Mouse (Mus musculus) cerebellum, adult 18-20 months (tissue): ENCODE data around the gene Mavs.

Source experiments
- DNase-seq, 2 experiments: peaks; one replicate each; pipeline ENCODE4 v3.0.0; 2021

Gene Mavs

DNA sequence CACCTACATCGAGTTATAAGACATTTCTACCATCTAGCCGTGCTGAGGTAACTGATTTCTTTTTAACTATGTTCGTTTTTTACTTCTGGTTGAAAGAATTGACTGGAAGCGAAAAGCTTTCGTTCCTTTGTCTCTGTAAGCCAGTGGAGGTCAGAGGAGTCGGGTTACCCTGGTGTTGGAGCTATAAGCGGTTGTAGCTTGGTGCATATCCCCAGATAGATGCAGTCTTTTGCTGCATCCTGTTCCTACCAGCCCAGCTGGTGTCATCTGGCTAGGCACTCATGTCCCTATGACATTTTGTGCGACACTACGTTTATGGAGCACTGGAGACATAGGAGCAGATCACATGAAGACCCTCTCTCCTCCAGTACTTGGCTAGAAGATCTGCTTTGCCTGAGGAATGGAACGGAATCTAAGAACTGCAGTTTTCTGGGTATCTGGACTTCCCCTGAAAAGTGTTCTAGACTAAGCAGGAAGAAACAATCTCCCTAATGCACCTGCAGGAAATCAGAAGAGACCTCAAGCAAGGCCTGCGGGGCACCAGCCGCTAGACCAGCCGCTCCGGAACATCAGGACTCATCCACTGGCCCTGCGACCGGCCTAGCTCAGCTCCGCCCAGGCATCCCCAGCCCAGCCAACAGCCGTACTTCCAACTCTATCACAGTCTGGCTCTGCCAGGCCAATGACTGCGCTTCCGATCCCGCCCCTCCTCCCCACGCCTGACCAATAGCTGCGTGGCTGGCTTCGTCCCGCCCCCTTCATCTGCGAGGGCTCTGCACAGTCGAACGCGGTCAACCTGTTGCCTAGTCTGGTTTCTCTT is at the start of gene Mavs:
TSS of gene Mavs (plus strand) at position 757 of the 820 bp plus-strand sequence.
- peak; percentile 92 to 97 for DNase-seq

DNA sequence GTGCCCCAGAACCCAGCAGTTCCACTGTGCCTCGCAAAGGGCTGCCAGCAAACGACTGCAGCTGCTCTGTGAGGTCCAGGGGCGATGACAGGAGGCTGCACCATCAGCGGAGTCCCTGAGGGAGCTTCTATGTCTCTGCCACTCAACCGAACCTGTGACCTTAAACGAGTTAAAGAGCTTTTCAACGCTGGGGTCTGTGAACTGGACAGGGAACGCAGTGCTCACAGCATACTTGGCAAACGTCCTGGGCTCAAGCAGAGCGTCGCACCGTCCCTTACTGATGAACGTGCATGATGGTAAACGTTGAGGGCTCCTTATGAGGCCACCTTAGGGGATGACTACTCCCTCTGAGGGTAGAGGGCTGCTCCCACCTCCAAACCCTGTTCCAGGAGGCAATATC is 47.5 kb upstream of the Mavs start:
- no peak for DNase-seq

DNA sequence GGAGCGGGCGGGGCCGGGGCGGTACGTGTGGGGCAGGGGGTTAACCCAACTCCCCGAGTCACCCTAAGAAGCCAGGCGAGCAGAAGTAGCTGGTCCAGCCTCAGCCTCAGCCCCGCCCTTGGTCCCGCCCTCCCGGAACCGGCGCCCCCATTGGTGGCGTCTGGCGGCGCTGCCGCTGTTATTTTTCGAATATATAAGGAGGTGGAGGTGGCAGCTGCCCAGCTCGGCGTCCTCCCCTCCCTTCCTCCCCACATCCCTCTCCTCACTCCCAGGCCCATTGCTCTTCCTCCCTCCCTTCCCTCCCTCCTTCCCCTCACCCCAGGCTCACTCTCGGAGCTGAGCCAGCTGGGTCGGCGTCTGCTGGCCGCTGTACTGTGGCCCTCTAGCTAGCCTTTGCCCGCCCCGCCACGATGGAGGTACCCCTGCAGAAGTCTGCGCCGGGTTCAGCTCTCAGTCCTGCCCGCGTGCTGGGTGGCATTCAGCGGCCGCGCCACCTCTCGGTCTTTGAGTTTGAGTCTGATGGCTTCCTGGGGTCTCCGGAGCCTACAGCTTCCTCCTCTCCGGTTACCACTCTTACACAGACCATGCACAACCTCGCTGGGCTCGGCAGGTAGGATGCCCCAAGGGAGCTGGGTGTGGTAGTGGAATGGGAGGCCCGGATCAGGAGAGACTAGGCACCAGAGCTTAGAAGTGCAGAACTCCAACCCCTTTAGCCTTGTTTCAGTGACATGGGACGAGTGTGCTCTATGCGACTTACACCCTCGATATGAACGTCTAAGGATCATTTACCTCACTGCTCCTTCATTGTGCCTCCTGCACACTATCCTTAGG is 46.9 kb upstream of the Mavs start, which contains the start of the genes Cdc25b and Spef1:
TSS of gene Cdc25b (plus strand) at position 179 of the 831 bp plus-strand sequence.
TSS of gene Spef1 (minus strand) at position 512 of the 831 bp plus-strand sequence.
- peak; percentile 82 to 87 for DNase-seq

DNA sequence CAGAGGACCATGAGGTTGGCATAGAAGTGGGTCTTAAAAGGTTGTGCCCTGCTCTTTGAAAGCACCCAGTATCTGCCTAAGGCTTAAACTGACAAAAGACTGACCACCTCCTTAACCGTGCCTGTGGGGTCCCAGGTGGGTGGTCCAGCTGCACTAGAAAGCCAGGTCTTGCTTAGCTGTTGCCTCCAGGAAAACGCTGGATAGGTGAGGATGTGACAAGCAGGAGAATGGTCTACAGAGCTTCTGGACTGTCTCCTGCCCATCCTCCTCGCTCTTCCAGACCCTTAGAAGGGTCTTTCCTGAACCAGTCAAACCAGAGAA is 46.3 kb upstream of the Mavs start:
- no peak for DNase-seq

DNA sequence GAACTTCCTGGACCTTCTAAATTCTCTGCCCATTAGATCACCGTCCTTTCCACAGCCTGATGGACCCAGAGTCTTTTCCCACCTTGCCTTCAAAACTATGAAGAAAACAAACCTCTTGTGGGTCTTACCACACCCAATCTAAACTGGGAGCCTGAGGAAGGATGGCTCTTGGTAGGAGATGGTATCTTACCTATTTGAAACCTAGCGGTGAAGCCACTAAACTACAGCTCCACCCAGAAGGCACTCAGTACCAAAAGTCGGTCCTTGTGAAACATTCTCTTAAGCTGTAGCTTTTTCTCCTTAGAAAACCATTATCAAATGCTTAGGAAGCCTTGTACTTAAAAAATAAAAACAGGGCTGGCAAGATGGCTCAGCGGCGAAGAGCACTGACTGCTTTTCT is 45.6 kb upstream of the Mavs start:
- DNase-seq: no peak

DNA sequence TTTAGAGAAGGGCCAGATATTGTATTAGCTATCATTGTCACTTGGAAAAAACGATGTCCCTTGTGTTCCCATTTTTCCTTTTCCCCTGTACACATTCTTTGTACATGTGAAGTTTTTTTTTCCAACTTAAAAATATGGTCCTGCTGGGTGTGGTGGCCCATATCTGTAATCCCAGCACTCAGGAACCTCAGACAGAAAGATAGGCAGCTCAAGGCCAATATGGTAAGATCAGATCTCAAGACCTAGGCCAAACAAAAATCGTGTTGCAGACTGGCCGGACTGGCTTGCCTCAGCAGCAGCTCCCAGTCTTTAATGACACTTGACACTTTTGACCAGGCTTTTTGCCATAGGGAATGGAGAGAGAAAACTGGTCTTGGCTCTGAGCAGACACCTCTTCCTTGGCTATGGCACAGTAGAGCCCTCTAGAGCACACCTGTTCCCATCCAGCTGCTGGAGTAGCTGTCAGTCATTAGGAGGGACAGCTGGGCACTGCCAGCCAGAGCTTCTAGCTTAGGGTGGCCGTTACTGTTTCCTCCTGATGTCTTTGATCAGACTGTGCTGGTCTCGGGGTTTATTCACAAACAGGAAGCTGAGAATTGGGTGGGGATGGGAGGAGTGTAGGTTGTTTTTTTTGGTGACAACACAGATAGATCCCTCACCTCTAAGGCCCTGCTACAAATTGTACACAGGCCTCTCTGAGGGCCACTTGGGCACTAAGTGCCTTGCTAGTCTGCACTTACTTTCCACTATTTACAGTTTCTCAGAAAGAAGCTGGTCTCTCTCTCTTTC is 44.1 kb upstream of the Mavs start:
- no peak for DNase-seq

DNA sequence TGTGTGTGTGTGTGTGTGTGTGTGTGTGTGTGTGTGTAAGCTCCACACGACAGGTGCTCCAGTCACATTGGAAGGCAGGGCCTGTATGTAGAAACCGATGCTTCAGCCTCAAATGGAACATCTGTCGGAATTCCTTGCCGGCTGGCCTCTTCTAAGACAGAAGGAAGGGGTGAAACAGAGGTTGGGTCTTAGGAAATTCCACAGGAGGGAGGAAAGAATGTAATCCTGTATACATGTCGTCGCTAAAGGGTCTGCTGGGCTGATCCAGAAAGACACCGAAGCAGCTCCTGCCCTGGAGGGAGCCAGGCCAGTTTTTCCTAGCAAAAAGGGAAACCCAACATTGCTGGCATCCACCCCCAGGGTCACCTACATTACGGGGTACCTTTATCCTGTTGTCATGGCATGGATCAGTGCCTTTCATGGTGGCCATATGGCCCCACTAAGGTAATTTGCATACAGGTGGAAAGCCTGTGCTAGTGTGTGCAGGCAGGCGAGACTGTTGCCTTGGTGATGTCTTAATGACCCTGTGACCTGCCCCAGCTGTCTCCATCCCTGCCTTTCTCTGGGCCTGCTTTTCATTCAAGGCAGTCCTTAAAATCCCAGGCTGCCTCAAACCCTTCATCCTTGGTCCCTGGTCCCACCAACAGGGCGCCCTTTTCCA is 43.4 kb upstream of the Mavs start:
- DNase-seq: no peak

DNA sequence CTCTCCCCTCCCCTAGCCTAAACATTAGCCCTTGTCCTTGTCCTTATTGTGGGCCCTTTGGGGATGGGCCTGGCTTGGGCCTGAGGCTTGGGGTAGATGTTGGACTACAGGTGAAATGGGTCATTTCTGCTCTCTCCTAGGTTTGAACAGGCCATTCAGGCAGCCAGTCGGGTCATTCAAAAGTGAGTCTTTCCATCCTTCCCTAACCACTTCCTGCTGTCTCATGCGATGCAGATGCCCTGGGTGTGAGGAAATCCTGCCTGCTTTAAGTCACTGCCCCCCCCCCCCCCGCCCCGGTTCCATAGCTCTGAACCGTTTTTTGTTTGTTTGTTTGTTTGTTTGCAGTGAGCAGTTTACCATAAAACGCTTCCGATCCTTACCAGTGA is 42.9 kb upstream of the Mavs start:
- DNase-seq: no peak

DNA sequence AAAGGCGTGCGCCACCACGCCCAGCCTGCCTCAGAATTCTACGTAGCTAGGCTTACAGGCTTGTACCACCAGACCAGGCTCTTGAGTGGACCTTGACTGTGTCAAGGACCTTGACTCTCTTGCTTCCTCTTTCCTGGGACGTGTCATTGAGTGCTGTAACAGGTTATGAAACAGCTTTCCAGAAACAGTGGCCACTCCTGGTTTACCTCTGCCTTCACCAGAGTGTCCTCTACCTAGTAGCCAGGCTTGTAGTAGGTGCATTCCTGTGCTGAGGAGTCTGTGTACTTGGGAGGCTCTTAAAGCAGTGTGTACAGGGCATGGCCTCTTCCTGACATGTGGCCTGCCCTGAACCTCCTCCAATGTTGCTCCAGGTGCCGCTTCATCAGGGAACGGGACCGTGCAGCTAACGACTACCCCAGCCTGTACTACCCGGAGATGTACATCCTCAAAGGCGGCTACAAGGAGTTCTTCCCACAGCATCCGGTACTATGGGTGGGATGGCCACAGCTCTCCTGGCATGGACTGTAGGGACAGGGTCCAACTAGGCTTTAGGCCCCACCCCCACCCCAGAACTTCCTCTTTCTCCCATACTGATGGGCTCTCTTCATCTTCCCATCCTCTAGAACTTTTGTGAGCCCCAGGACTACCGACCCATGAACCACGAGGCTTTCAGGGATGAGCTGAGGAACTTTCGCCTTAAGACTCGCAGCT is 37.1 kb upstream of the Mavs start:
- DNase-seq: no peak

DNA sequence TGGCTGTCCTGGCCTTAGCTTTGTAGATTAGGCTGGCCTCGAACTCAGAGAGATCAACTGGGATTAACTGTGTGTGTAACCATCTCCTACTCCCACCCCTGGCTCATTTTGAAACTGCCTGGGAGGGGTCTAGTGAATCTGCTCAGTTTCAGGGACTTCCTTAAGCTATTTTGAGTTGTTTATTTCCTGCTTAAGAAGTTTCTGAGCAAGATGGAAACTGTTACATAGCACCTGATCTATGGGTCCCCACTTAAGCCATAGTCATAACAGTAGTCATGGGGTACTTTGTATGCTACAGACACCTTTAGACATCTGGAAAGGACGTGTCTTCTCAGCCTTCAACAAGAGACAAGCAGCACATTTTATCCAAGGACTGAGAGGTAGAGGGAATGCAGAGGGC is 33.2 kb upstream of the Mavs start:
- no peak for DNase-seq

DNA sequence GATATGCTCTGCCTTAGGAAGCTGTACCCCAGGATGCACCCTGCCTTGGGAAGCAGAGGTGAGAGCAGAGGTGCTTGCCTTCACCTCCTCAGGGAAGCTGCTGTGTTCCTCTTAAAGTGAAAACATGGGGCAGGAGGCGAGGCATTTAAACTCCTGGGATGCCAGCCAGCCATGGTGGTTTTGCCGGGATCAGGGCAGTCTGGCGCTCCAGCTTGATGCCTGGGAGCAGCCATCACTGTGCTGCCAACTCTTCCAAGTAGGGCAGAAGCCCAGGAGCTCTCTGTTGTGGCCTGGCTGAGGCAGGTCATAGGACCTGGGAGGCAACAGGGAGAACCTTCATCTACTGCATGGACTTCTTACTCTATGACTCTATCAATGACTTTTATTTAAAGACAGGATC is 32.6 kb upstream of the Mavs start:
- DNase-seq: peak; percentile 47 to 54

DNA sequence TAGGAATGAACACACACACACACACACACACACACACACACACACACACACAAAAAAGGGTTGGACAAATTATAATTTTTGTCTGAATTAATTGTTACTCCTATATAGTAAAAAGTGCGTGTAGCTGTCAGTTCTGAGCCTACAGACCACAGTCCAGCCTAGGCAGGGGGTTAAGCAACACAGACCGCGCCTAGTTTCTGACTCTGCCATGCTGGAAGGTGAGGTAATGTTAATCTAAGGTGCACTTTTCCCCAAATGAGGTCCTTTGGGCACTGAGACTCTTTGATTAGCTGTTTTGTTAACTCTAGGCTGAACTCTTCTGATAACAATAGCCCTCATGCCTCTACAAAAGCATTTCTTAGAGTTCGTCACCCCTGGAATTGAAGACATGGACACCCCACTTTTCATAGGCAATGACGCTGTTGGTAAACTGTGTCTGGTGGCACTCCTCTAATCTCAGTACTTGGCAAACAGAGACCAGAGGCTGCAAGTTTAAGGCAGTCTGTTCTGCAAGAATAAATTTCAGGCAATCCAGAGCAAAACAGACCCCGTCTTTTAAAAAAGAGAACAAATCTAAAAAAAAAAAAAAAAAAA is 29.9 kb upstream of the Mavs start:
- no peak for DNase-seq

DNA sequence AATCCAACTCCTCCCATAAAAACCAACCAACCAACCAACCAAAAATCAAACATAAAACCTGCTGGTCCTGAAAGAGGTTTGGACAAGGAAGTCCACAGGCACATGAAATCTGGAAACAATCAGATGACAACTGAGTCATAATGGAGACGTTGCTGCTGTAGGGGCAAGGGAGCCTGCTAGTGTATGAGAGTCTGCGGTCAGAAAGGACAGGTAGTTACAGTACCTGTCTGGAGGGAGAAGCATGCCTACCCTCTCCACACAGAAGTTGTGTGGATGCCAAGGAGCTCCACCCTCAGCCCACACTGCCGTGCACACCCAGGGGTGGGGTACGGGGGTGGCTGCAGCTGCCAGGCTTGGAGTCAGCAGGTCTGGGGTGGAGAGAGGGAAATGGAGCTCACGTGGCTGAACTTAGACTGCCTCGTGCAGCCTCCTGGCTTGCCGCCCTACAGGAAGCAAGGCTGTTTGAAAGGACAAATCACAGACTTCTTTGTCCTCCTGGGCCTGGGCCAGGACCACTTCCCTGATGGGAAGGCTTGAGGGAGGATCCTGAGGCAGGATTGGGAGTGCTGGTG is 29.4 kb upstream of the Mavs start:
- DNase-seq: peak; percentile 21 to 29

DNA sequence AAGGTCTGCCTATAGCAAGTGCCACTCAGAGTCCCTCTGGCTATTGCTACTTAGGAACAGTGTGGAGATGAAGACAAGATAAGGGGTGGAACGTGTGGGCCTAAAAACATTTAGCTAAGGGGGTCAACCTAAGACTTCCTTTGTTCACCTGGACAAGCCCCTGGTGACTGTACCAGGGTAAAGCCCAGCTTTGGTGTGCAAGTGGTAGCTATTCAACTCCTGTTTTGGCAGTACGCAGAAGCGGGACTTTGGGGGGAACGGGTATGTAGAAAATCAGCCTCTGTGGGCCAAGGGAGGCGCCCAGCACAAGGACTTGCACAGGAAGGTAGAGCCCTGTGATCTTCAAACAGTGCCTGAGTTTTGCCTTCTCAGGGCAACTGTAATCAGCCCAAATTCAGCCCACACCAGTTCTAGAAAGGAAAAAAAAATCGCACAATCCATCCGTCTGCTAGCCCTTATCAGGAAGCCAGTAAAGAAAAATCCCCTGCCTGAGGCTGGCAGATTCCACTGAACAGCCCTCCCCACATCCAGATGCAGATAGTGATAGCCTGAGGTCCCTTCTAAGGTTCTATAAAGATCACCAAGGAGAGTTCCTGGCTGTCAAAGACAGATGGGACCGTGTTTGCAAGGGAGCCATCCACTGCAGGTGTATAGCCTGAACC is 28.2 kb upstream of the Mavs start:
- no peak for DNase-seq

DNA sequence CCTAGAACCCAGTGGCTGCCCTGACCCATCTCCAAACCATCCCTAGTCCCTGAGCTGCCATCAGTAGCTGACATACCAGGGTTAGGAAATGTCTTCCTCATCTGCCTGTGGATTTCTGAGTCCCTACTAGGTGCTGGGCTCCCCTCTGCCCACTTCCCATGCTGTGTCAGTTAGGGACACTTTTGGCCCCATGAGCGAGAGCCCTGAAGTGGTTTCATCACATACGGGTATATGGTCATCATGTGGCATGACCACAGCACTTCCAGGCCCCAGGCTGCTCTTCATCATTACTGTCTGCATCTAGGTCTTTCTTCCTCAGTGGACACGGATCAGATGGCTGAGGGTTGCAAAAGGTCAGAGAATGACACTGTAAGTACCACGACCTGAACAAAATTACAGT is 27.1 kb upstream of the Mavs start, which contains the start of gene Ap5s1:
TSS of gene Ap5s1 (plus strand) at position 301 of the 400 bp plus-strand sequence.
- DNase-seq: no peak

DNA sequence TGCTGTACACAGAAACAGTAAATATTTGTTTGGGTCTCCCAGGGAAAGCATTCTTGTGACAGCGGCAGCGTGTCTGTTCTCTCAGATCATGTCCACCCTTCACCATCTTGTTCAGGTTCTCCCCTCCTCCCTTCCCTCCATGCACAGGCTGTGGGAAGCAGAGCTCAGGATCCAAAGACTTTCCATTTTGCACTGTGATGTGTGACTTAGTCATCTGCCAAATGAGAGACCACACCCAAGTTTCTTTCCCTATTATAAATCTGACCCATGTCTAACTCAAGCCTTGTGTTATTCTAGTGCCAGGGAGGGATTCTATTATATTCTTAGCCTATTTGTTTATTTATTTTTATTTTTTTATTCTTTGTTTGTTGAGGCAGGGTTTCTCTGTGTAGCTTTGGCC is 25.5 kb upstream of the Mavs start:
- no peak for DNase-seq

DNA sequence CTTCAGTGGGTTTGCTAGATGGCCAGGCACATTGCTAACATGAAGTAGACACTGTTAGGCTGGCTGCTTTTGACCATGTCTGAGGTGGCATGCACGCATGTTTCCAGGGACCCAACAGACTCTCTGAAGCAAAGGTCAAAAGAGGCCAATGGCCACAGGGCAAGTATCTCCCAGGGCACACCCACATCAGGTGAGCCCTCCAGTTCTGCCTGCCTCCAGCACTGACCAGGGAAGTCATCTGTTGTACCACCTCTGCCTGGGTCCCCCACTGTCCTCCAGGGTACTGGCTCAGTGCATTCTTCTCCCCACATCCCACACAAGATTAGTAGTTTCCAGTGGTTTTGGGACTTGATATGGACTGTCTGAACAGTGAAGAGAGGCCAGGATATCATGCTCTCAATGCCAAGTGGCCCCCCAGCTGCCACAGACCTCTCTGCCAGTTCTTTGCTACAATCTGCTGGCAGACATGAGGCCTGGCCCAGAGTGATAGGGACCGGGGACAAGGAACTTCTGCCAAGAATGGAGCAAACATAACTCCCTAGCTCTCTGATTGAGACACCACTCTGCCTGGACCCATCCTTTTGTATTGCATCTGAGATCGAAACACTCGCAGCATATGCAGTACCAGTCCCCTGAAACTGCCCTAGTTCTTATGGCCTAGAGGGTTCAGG is 24.6 kb upstream of the Mavs start:
- DNase-seq: peak; percentile 18 to 19

DNA sequence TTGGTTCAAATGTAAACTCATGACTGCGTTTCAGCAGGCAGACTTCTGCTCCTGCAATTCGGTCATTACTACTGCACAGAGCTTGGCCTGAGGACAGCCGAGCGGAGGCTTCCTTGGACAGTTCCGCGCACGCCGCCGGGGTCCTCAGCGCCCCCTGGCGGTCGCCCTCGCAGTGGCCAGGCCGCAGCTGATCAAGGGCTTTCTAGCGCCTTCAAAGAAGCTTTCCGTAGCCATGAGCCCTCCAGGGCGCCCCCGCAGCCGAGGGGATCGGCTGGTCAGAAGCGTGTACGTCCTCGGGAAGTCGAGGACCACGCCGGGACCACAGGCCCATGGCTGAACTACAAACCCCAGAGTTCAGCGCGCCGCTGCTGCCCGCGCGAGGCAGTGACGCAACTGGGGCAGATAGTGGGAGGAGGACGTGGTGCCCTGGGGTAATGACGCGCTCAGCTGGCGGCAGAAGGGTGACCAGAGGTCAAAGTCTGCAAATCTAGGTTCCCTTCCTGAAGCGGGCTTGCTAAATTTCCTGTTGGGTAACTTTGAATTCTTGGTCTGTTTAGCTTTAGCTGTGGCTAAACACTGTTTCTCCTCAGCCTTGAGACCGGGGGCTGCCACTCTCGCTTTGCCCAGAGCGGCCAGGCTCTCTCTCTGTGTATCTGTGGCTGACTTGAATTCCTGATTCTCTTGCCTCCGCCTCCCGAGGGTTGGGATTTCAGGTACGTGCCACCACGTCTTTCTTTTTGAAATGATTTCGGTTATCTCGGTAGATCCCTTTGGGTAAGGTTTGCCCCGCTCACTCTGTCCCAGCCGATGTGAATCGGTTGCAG is 23.7 kb upstream of the Mavs start:
- peak; percentile 96 to 97 for DNase-seq

DNA sequence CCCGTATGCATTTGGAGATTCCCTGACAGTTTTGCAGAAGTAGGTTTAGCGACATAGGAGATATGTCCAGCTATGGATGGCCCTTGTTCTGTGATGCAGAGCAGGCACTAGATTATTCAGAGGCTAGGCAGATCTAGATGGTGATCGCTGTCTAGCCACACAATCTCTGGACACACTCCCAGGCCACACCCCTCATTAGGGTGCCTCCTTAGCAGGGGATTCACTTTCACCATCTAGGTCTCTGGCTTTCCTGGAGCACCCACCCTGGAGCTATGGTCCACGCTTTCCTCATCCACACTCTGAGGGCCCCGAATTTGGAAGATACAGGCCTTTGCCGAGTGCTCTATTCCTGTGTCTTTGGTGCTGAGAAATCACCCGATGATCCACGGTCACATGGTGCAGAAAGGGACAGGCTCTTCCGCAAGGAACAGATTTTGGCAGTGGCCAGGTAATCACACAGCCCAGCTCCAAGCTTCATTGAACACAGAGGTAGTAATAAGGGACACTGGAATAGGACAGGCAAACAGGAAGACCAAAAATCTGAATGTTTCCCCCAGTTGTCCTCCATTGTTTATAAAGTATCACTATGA is 22.7 kb upstream of the Mavs start:
- DNase-seq: peak; percentile 47 to 49
